Mouse (Mus musculus): Measurements from ENCODE around the gene Kif6.

Gene Kif6

GRCm38 (mm10) chr17:49839243-49839642 is 224.3 kb downstream of the Kif6 start:
- no peak for DNase-seq (ENCODE audit: low read depth, low spot score)

GRCm38 (mm10) chr17:49851210-49851609 is 236.3 kb downstream of the Kif6 start:
- DNase-seq (ENCODE audit: low read depth, low spot score) = no peak

- no peak for DNase-seq (ENCODE audit: low read depth, low spot score)
These were observed 237.2 kb downstream of the Kif6 start for GRCm38 (mm10) chr17:49852183-49852582.

GRCm38 (mm10) chr17:49855785-49856184 is 240.8 kb downstream of the Kif6 start:
- no peak for DNase-seq (ENCODE audit: low read depth, low spot score)

- DNase-seq (ENCODE audit: low read depth, low spot score) = no peak
These were observed 245.3 kb downstream of the Kif6 start for GRCm38 (mm10) chr17:49860057-49860816.

GRCm38 (mm10) chr17:49863597-49863996 is 248.7 kb downstream of the Kif6 start:
- DNase-seq (ENCODE audit: low read depth, low spot score) = no peak

GRCm38 (mm10) chr17:49865604-49866003 is 250.7 kb downstream of the Kif6 start:
- no peak for DNase-seq (ENCODE audit: low read depth, low spot score)

- no peak for DNase-seq (ENCODE audit: low read depth, low spot score)
These were observed 251.8 kb downstream of the Kif6 start for GRCm38 (mm10) chr17:49866653-49867215.

- DNase-seq (ENCODE audit: low read depth, low spot score) = no peak
These were observed 252.6 kb downstream of the Kif6 start for GRCm38 (mm10) chr17:49867321-49868137.

GRCm38 (mm10) chr17:49869246-49869645 is 254.3 kb downstream of the Kif6 start:
- no peak for DNase-seq (ENCODE audit: low read depth, low spot score)

- no peak for DNase-seq (ENCODE audit: low read depth, low spot score)
These were observed 257.4 kb downstream of the Kif6 start for GRCm38 (mm10) chr17:49872305-49872704.

- no peak for DNase-seq (ENCODE audit: low read depth, low spot score)
These were observed 259.8 kb downstream of the Kif6 start for GRCm38 (mm10) chr17:49874746-49875145.

- DNase-seq (ENCODE audit: low read depth, low spot score) = no peak
These were observed 260.5 kb downstream of the Kif6 start for GRCm38 (mm10) chr17:49875401-49875800.

- no peak for DNase-seq (ENCODE audit: low read depth, low spot score)
These were observed 261.2 kb downstream of the Kif6 start for GRCm38 (mm10) chr17:49875939-49876651.

- DNase-seq (ENCODE audit: low read depth, low spot score) = no peak
These were observed 266.2 kb downstream of the Kif6 start for GRCm38 (mm10) chr17:49880919-49881744.

GRCm38 (mm10) chr17:49881796-49882195 is 266.9 kb downstream of the Kif6 start:
- no peak for DNase-seq (ENCODE audit: low read depth, low spot score)

GRCm38 (mm10) chr17:49883136-49883755 is 268.3 kb downstream of the Kif6 start:
- DNase-seq (ENCODE audit: low read depth, low spot score) = no peak

GRCm38 (mm10) chr17:49885035-49885434 is 270.1 kb downstream of the Kif6 start:
- DNase-seq (ENCODE audit: low read depth, low spot score) = no peak

GRCm38 (mm10) chr17:49889629-49890028 is 274.7 kb downstream of the Kif6 start:
- DNase-seq (ENCODE audit: low read depth, low spot score) = no peak

- DNase-seq (ENCODE audit: low read depth, low spot score) = no peak
These were observed 275.9 kb downstream of the Kif6 start for GRCm38 (mm10) chr17:49890861-49891260.

- DNase-seq (ENCODE audit: low read depth, low spot score) = no peak
These were observed 277.5 kb downstream of the Kif6 start for GRCm38 (mm10) chr17:49892390-49892789.

Data from retina, adult 2 months (tissue).